Mouse (Mus musculus): Measurements from ENCODE around the gene Cmpk1.

The Cmpk1 gene

DNA sequence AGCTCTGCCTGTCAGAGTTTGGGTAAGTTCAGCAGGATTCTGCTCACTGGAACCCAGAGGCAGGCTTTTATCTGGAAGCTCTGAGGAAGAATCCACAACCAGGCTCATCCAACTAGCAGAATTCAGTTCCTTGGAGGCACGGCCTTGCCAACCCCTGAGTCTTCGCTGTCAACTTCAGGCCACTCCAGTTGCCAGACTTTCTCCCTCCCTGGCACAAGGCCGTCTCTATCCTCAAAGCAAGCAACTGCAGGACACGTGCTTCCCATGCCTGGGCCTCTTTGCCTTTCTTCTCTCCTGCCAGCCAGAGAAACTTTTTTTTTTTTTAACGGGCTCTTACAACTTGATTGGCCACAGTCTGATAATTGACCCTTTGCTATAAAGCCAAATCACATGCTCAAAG, 42.0 kb downstream of the Cmpk1 start:
- peak; percentile 27 for DNase-seq (ENCODE audit: low spot score)

DNA sequence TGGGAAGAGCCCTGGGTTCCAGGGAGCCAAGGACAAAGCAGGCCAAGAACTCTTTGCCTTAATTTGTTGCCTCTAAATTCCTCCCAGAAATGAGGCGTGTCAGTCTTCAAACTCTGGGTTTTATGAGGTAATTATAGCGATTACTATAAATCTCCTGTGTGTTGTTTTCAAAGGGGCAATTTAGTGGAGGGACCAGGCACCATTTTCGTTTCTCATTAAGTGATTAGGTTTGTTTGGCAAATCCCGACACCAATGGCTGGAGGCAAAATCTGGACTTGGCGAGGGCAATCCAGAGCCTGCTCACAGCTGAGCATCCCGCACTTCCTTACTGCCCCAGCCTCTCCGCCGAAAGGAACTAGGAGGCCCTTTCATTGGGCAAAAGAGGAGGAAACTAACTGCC, 44.5 kb downstream of the Cmpk1 start:
- no peak for DNase-seq (ENCODE audit: low spot score)

DNA sequence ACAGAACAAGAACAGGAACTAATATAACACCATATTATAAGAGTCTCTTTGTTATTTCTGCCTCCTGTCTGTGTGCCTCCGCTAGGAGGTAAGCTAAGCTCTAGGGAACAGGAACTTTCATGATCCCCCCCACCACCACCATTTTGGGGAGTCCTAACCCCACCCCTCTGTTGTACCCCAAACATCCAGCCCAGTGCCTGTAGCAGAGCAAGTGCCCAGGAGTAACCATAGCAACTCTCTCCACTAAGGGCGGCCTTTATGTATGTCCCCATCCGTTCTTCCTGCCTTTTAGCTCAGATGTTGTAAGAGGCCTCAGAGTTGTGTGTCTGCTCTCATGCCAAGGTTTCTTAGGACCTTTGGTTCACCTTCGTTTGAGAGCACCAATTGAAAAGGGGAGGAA, 44.9 kb downstream of the Cmpk1 start:
- DNase-seq (ENCODE audit: low spot score) = no peak

DNA sequence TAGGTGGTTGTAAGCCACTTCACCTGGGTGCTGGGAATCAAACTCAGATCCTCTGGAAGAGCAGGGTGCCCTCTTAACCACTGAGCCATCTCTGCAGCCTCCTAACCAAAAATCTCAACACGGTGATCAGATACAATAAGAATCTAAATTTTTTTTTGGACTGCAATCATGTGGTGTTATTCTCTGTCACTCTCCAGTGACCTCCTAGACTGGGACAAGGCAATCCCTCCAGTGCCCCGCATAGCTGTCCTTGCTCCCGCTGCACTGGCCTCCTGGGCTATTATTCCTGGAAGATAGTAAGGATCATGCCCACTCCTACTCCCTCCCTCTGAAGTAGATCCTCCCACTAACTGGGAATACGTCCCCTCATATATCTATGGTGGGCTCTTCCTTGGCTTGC, 45.7 kb downstream of the Cmpk1 start:
- DNase-seq (ENCODE audit: low spot score) = no peak

DNA sequence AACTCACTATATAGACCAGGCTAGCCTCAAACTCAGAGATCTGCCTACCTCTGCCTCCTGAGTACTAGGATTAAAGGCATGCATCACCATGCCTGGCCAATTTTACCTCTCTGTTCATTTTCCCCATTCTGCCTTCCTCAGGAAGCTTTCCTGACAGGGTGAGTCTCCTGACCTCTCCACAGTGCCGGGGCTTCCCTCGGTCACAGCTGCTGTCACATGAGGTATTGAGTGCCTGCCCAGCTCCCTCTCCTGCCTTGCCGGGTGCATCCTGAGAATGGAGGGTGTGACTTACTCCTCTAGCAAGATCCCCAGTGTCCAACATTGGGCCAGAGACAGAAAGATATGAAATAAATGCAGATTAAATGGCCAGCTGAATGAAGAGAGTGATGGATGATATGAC, 48.8 kb downstream of the Cmpk1 start:
- no peak for DNase-seq (ENCODE audit: low spot score)

DNA sequence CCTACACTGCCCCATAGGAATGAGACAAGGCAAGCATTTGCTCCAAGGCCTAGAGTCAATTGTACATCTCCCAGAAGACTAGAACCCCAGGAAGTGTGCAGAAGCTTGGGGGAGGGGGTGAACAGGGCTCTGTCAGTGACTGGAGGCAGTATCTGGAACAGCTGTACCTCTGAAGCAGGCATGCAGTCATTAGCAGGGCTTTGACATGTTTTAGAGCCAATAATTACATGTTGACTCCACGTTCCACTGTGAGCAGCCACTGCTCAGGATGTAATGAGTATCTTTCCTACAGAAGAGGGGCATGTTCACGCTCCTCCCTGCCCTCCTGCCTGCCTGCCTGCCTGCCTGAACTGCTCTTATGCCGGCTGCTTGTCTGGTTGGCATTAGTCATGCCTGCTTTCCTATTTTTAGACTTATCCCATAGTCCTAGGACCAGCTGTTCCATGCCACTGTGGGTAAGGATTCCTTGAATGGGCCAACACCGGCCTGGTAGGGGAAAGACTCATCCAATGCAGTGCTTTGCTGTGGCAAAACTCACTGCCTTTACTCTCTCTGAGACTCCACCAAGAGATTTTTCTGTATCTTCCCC, 49.5 kb downstream of the Cmpk1 start:
- no peak for DNase-seq (ENCODE audit: low spot score)

DNA sequence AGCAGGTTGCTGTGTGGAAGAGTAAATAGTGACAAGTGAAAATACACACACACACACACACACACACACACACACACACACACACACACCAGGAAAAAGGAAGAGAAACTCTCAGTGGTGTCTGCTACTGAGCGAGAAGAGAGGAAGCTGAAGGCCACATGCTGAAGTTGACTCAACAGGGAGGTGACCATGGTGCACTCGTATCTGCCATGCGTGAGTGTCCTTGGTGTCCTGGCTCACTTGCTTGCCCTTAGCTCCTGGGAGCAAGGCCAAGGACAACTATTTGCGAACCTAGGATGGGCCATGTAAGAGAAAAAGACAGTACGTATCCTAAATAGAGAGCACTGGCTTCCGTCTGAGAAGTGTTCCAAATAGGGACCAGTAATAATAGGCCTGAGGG, 52.9 kb downstream of the Cmpk1 start:
- DNase-seq (ENCODE audit: low spot score) = no peak

DNA sequence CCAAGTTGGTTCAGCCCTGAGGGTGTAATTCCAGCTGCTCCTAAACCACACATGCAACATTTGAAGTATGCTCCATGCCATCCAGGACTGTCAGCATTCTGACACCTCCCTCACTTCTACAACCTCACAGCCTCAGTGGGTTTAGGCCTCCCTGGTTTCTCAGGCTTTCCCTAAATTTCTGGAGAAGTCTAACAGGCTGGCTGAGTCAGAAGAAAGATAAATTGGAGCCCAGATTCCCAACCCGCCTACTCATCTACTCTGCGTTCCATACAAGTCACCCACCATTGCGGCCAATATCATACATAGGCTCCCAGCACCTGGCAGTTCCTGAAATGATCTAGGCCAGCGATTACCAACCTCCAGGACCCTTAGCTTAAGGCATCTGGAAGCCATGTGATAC, 54.3 kb downstream of the Cmpk1 start:
- no peak for DNase-seq (ENCODE audit: low spot score)

DNA sequence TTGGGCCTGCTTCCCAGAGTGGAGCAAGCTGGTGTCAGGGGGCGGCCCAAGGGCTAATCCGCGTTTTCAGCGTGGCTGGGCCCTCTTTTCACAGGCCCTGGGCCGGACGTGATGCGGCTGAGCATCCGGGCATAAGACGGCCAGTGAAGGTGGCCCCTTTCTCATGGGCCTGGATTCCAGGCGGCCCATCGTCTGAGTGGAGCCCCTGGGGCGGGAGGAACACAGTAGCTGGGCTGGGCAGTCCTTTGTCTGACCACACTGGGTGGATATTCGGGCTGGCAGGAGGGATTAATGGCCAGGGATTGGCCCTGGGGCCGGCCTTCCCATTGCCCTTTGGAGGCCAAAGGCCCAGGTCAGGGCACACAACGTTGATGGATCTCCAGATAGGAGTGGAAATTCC, 57.9 kb downstream of the Cmpk1 start:
- DNase-seq (ENCODE audit: low spot score) = no peak

DNA sequence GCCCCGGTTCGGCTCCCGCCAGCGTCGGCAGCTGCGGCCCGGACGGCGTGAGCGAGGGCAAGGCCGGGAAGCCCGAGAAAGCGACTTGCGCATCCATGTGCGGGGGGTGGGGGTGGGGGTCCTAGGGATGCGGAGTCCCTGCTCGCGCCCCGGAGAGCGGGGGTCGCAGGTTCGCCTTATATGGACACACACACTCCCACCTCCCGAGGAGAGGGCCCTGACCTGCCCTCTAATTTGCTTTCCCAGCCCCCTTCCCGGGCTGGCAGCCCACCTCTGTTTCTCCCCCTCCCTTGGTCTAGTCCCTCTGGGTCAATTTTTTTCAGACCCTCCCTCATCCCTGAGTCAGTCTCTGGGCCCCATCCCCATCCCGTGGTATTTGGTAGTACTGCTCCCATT, 61.1 kb downstream of the Cmpk1 start, which contains the start of gene Foxe3:
Foxe3 (minus strand) TSS at position 97 of the 396 bp plus-strand sequence.
- no peak for DNase-seq (ENCODE audit: low spot score)

DNA sequence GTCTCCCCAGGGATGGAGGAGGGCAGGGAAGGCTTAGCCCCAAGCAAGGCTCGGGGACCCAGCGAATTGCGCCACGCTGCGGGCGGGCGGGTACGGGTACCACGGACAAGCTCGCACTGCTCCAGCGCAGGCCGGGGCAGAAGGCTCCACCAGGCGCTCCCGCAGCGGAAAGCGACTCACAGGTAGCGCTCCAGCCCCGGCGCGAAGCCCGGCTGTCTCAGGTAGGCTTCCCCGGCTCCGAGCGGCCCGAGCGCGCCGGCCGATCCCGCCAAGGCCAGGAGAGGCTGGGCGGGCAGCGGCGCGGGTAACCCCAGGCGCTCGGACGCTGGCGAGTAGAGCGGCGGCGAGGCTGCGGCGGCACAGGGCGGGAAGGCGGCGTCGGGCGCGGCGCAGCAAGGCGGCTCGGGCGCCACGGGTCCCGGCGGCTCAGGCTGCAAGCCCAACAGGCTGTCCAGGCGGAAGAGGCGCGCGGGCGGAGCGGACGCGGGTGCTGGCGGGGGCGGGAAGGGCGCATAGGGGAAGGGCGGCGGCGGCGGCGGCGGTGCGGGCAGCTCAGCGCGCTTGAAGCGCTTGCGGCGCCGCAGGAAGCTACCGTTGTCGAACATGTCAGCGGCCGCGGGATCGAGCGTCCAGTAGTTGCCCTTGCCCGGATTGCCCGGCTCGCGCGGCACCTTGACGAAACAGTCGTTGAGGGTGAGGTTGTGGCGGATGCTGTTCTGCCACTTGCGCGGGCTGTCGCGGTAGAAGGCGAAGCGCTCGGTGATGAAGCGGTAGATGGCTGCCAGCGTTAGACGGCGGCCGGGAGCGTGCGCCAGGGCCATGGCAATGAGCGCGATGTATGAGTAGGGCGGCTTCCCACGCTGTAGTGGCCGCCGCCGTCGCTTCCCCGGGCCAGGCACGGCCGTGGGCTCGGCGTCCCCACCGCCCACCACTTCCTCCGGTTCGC, 61.8 kb downstream of the Cmpk1 start:
- peak; percentile 20 for DNase-seq (ENCODE audit: low spot score)

DNA sequence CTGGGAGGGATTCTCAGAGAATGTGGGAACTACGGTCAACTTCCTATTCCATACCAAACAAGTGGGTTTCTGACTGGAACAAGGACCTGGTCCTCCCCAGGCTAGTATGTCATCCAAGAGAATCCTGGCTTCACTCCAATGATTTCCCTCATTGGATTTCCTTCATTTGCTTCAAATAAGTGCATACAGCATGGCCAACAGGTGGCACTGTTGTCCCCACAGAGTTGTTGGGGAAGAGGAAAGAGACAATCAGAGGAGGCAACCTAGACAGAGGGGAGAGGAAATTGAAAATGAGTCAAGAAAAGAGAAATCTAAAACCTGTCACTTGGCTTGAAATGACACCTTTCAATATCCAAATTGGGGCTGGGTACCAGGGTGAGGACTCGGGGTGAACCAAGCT, 70.0 kb downstream of the Cmpk1 start:
- DNase-seq (ENCODE audit: low spot score) = peak; percentile 37

DNA sequence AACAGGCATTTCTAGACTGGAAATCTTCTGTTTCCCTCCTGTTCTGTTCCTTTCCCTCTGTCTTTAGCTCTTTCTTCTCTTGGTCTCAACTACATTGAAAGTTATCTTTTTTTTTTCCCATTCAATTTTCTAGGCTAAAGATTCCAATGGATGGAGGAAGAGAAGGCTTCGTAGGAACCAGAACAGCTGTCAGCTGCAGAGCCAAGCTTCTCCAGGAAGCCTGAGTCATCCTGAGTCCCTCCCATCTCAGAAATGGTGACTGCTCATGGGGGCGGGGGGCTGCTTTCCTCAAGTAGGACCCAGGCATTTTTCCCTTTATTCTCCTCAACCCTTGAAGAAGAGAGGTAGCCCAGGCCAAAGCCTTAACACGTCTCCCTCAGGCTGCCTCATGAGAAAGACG, 71.0 kb downstream of the Cmpk1 start:
- DNase-seq (ENCODE audit: low spot score) = no peak

DNA sequence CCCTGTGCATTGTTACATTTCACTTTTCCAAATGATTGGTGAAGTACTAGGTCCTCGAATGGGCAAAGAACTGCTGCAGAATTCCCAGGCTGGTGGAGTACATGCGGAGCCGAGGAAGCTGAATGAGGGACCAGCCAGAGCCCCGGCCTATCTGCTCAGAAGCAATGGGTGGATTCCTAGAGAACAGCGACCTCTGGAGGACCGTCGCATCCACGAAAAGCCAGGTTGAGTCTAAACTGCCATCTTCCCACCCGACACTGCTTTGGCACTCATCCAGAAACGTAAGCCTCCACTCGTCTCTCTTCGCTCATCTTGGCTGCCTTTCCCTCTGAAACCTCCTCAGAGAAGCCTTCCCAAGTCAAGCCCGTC, 73.5 kb downstream of the Cmpk1 start:
- peak; percentile 43 for DNase-seq (ENCODE audit: low spot score)

DNA sequence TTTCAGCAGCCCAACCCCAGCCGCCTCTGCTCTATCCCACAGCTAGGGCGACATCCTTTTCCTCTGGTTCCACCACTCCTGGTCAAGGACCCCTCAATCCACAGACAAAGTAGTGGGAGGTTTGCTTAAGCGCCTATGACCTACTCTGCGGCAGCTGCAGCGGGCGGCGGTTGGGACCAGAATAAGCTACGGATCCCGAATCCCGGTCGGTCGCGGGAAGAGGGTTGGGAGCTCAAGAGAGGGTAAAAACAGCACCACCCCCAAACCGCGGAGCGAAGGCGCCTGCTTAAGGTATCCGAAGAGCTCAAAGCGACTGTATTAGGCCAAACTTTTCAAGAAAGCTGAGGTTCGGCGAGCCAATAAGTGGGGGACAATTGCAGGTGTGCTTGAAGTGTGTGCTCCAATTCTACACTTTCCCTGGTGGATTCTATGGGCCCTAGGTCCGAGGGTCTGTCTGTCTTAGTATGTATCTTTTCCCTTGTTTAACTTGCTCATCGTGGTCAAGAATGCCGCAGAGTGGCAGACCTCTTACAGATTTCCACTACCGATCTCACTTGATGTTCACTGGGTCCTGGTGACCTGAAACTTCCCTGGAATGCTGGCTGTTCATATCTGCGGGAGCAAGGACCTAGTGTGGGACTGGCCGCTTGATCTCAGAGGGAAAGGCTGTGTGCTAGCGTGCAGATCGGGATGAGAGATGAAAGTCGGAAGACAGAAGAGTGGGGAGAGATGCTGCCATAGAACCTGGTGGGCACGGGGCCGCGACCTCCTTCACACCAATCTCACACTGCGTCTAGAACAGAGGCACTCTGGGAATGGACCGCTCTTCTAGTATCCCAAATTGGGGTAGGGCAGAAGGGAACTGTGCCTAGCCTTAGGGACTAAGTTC, 74.1 kb downstream of the Cmpk1 start:
- DNase-seq (ENCODE audit: low spot score) = no peak

DNA sequence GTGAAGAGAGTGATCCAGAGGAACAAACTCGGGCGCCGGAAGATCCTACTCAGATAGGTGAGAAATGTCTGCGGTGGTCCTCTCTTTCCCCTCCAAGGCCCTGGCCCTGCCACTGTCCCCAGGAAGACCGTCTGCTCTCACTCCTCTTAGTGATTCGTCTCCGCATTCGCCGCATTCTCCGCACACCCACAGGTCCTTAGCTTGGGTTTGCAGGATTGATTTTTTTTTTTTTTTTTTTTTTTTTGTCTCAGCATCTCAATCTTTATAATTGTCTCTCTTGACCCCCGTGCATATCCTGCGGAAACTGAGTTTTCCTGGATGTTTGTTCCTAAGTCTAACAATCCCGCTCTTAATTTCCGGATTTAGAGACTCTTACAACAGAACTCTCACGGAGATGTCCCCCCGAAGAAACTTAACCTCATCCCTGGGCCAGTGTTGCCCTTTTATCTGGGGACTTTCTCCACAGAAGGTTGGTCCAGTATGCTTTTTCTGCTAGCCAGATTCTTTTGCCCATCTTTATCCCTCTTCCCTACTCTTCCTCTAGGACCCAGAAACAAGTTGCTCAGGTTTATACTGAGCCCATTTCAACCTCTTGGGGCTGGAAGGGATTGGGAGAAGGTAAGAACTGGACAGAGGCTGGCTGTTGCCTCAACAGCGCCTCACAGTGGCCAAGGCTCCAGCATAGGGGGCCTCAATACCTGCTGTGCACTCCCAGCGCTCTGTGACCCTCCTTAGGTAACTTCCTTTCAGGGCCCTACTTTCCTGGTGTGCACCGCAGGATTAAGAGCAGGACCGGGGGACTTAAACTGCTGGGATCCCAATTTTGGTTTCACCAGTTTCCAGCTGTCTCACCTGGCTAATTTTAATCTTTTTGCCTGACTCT, 77.2 kb downstream of the Cmpk1 start:
- no peak for DNase-seq (ENCODE audit: low spot score)

All from ovary, postnatal 36 days (tissue).